Mouse (Mus musculus) brain, embryonic 18.5 days (tissue): ENCODE measurements around the gene Commd6.
"Not testable (repeated sequence)": the region's sequence is repeated elsewhere in the genome, so short reads cannot be mapped to it uniquely, and the experiment has no call there.

Experiments
- DNase-seq: peaks from one replicate; pipeline ENCODE4 v3.0.0-alpha.2; 2012; ENCODE audit warnings: low read depth, low spot score

Commd6 gene

GRCm38 (mm10) chr14:101608519-101609368 is 31.7 kb downstream of the Commd6 start, which contains the start of gene Tbc1d4:
Gene Tbc1d4 (minus strand): TSS chr14:101609191.
- DNase-seq = peak; percentile 49

- DNase-seq = no peak
Observed at GRCm38 (mm10) chr14:101607631-101608518, 32.6 kb downstream of the Commd6 start.

- DNase-seq = no peak
Observed at GRCm38 (mm10) chr14:101605843-101606242, 34.6 kb downstream of the Commd6 start.

GRCm38 (mm10) chr14:101602851-101603250 is 37.6 kb downstream of the Commd6 start:
- DNase-seq = no peak

GRCm38 (mm10) chr14:101597096-101597715 is 43.3 kb downstream of the Commd6 start:
- no peak for DNase-seq

GRCm38 (mm10) chr14:101596691-101597090 is 43.8 kb downstream of the Commd6 start:
- DNase-seq = no peak

GRCm38 (mm10) chr14:101595301-101596080 is 45.0 kb downstream of the Commd6 start:
- no peak for DNase-seq

- no peak for DNase-seq
Observed at GRCm38 (mm10) chr14:101594001-101594400, 46.5 kb downstream of the Commd6 start.

- DNase-seq = no peak
Observed at GRCm38 (mm10) chr14:101593340-101593739, 47.1 kb downstream of the Commd6 start.

GRCm38 (mm10) chr14:101591101-101591500 is 49.4 kb downstream of the Commd6 start:
- no peak for DNase-seq

- not testable (repeated sequence) for DNase-seq
Observed at GRCm38 (mm10) chr14:101588209-101588991, 52.1 kb downstream of the Commd6 start.

GRCm38 (mm10) chr14:101587366-101588040 is 53.0 kb downstream of the Commd6 start:
- not testable (repeated sequence) for DNase-seq

- DNase-seq = no peak
Observed at GRCm38 (mm10) chr14:101586096-101586495, 54.4 kb downstream of the Commd6 start.
